Mouse (Mus musculus) forebrain, embryonic 12.5 days (tissue): ENCODE measurements around the gene Krt24. TPM values are rescaled to one million over a fixed set of nuclear protein-coding genes. Genes with fewer than 3 reads are reported as not detected.
A peak's percentile ranks its signal among the peaks of the same experiment; 100 is the strongest.
"Not testable (repeated sequence)": the region's sequence is repeated elsewhere in the genome, so short reads cannot be mapped to it uniquely, and the experiment has no call there.

Experiments used
- ATAC-seq: fragments of 200-750 bp; cut with Nextera tagmentation; 2 replicates; pipeline ENCODE4 v1.8.0; 2017; ENCODE audit warnings: moderate TSS enrichment; ENCODE audit not compliant: low FRiP score
- H3K27ac ChIP-seq: fragments of 300-500 bp; sonication (generic); 2 replicates; pipeline ENCODE4 v1.5.1; 2016; ENCODE audit warnings: mild to moderate bottlenecking
- H3K27me3 ChIP-seq: fragments of 300-500 bp; sonication (generic); 2 replicates; pipeline ENCODE4 v1.6.1; 2016; ENCODE audit warnings: mild to moderate bottlenecking
- H3K36me3 ChIP-seq: fragments of 300-500 bp; sonication (generic); replicated peaks from 2 replicates; pipeline ENCODE4 v1.6.1; 2016; ENCODE audit warnings: mild to moderate bottlenecking
- H3K4me1 ChIP-seq: fragments of 300-500 bp; sonication (generic); 2 replicates; pipeline ENCODE4 v1.6.1; 2016
- H3K4me2 ChIP-seq: fragments of 300-500 bp; sonication (generic); 2 replicates; pipeline ENCODE4 v1.6.1; 2016; ENCODE audit warnings: mild to moderate bottlenecking, moderate library complexity
- H3K4me3 ChIP-seq: fragments of 300-500 bp; sonication (generic); replicated peaks from 2 replicates; pipeline ENCODE4 v1.5.1; 2016; ENCODE audit warnings: mild to moderate bottlenecking
- H3K9ac ChIP-seq: fragments of 300-500 bp; sonication (generic); 2 replicates; pipeline ENCODE4 v1.6.1; 2016; ENCODE audit warnings: mild to moderate bottlenecking
- H3K9me3 ChIP-seq: fragments of 300-500 bp; sonication (generic); 2 replicates; pipeline ENCODE4 v1.6.1; 2016
- WGBS: fragments of 180-500 bp; shearing (Covaris S2); methylation state at CpG from one replicate; pipeline ENCODE4 v1.1.7; 2016; 5-methylcytosine and 5-hydroxymethylcytosine counted together
- polyA plus RNA-seq: library from polyadenylated mRNA; unstranded; fragments of >200 nt; fragmentation: Nextera tagmentation; extraction: Ambion mirVana; gene quantifications from 2 replicates; pipeline ENCODE4 v1.2.1, GENCODE M21; 2016

Krt24 gene
- polyA plus RNA-seq, 1 experiment from 2014 or later = not detected

DNA sequence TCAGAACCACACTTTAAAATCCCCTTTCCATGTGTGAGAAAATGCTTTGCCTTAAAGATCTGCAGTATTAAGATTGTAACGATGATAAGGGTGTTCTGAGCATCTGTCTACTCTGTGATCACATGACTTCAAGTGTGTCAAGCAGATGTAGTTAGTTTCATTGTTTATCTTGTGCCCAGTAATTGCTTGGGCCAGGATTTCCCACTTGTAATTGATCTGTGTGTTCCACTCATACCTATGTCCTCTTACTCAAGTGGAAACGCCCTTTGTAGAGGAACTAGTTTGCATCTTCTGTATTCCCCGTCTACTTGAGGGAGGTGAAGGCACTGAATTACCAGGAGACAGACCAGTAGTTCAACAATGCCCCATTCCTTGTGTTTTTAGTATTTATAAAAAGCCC, 34.4 kb downstream of the Krt24 start:
- Histone ChIP-seq H3K4me1 (no peaks in the 10 kb centered on the region), H3K4me3 (no peak overlapping the region), H3K27me3 (no peaks in the 10 kb centered on the region), H3K9ac (no peak overlapping the region), H3K36me3 (no peaks in the 10 kb centered on the region), H3K27ac (no peak overlapping the region), H3K9me3 (no peaks in the 10 kb centered on the region), H3K4me2 (no peak overlapping the region)
- 74% methylated on average over 3 of the region's 3 CpGs for WGBS
- no peak for ATAC-seq

DNA sequence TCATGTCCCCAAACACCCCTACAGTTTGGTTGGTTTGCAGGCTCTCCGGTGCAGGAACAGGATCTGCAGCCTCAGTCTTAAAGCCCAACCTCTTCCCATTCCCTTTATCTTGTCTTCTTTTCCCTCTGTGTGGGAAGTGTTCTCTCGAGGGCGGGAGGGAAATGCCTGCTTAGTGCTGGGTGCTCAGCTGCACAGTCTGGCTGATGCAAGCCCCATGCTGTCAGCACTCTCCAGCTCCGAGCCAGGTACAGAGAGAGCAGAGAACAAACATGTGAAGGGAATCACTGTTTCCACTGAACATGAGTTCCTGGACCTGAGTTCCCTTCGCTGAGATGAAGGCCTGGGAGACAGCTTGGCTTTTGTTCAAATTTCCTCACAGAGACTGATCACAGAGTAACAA, 34.8 kb downstream of the Krt24 start:
- no peak overlapping the region for H3K4me2 ChIP-seq
- WGBS = 70% methylated on average over 5 of the region's 5 CpGs
- no peak for ATAC-seq
- no peaks in the 10 kb centered on the region for H3K4me1 ChIP-seq
- H3K9me3 ChIP-seq = no peaks in the 10 kb centered on the region
- H3K27ac ChIP-seq = no peak overlapping the region
- no peak overlapping the region for H3K4me3 ChIP-seq
- H3K9ac ChIP-seq = no peak overlapping the region
- no peaks in the 10 kb centered on the region for H3K27me3 ChIP-seq
- H3K36me3 ChIP-seq = no peaks in the 10 kb centered on the region

DNA sequence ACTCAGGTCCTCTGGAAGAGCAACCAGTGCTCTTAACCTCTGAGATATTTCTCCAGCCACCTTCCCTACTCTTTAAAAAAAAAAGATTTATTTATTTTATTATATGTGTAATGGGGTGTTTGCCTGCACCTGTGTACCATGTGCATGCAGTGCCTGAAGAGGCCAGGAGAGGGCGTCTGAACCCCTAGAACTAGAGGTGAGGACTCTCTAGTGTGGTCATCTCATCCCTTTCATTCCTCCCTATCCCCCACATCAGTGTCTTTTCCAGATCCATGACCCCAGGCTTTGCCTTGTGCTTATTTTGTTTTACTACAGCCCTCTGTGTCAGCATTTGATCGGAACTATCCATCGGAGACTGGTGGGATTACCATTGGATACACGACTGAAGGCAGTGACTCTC, 35.9 kb downstream of the Krt24 start:
- no peak for ATAC-seq
- no peaks in the 10 kb centered on the region for H3K36me3 ChIP-seq
- H3K4me1 ChIP-seq = peaks cover 1% of the 10 kb centered on the region; the same call in 1 of the 2 replicates
- WGBS = 63% methylated on average over 4 of the region's 4 CpGs
- no peaks in the 10 kb centered on the region for H3K27me3 ChIP-seq
- no peak overlapping the region for H3K27ac ChIP-seq
- no peaks in the 10 kb centered on the region for H3K9me3 ChIP-seq
- no peak overlapping the region for H3K4me2 ChIP-seq
- no peak overlapping the region for H3K9ac ChIP-seq
- H3K4me3 ChIP-seq = no peak overlapping the region

DNA sequence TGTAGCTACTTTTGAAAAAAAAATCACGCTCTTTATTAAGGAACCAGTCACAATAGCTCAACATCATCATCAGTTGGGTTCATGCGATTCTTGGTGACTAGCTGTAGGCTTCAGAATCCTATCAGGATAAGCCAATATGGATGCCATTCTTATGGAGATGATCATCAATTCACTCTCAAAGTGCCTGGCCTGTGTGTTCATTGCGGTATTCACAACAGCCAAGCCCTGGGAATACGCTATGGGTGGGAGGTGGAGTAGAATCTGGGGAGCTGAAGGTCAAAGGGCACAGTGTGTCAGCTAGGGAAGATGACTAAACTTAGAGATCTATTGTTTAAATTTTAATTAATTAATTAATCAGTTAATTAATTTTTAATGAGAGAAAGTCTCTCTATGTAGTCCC, 37.1 kb downstream of the Krt24 start:
- Histone ChIP-seq H3K4me2 (no peak overlapping the region), H3K9ac (no peak overlapping the region), H3K27me3 (no peaks in the 10 kb centered on the region), H3K4me1 (peaks cover 7% of the 10 kb centered on the region; the same call in 1 of the 2 replicates), H3K9me3 (no peaks in the 10 kb centered on the region), H3K4me3 (no peak overlapping the region), H3K27ac (no peak overlapping the region), H3K36me3 (no peaks in the 10 kb centered on the region)
- ATAC-seq = no peak
- WGBS = 89% methylated on average over 4 of the region's 4 CpGs

DNA sequence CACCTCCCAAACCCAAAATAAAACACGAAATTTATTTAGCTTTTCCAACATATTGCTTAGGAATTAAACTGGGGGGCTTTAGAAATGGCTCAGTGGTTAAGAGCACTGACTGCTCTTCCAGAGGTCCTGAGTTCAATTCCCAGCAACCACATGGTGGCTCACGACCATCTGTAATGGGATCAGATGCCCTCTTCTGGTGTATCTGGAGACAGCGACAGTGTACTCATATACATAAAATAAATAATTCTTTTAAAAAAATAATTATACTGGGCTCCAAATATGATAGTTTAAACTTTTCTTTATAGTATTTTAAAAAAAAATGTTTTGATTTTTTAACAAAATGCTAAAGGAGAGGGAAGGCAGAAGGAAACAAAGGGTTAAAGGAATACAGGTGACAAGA, 40.5 kb downstream of the Krt24 start:
- not testable (repeated sequence) for H3K4me1 ChIP-seq, H3K27me3 ChIP-seq, ATAC-seq, H3K9ac ChIP-seq, H3K36me3 ChIP-seq, H3K9me3 ChIP-seq, H3K4me3 ChIP-seq, H3K4me2 ChIP-seq, H3K27ac ChIP-seq
- 48% methylated on average over 3 of the region's 3 CpGs for WGBS

DNA sequence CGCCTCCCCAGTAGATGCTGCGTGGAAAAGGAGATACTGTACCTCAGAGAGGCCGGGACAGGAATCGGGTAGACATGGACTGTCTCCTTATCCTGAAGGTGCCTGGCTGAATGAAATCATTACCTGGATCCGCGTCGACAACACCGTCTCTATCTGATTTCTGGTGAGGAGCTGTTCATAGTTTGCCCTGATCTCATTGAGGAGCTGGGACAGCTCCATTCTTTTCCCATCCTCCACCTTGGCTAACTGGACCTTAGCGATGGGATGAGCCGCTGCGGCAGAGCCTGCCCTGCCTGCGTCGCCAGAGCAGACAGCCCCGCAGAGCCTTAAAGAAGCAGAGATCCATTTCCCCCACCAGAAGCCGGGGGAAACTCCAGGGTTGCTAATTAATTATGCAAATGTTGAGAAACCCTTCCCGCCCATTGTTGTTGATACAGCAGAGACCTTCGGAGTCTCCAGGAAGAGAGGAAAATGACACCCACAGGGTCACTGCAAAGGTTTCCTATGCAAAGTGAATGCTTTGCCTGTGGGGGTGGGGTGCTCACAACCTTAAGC, 41.2 kb downstream of the Krt24 start, which contains the start of gene Krt222:
Gene Krt222, minus strand, starts transcription at position 266 of the 555 bp plus-strand sequence.
- H3K27ac ChIP-seq = no peak within 1 kb of the TSS
- H3K9me3 ChIP-seq = no peaks in the 10 kb centered on the region
- no peaks in the 10 kb centered on the region for H3K36me3 ChIP-seq
- peak within 1 kb of the TSS; percentile 32 for H3K4me3 ChIP-seq
- H3K4me2 ChIP-seq = peak within 1 kb of the TSS; percentile 50
- ATAC-seq = no peak
- 8% methylated on average over 17 of the region's 17 CpGs for WGBS
- peaks cover 7% of the 10 kb centered on the region; the same call in 1 of the 2 replicates for H3K4me1 ChIP-seq
- H3K27me3 ChIP-seq = no peaks in the 10 kb centered on the region
- H3K9ac ChIP-seq = peak within 1 kb of the TSS; percentile 59; the same call in 1 of the 2 replicates

DNA sequence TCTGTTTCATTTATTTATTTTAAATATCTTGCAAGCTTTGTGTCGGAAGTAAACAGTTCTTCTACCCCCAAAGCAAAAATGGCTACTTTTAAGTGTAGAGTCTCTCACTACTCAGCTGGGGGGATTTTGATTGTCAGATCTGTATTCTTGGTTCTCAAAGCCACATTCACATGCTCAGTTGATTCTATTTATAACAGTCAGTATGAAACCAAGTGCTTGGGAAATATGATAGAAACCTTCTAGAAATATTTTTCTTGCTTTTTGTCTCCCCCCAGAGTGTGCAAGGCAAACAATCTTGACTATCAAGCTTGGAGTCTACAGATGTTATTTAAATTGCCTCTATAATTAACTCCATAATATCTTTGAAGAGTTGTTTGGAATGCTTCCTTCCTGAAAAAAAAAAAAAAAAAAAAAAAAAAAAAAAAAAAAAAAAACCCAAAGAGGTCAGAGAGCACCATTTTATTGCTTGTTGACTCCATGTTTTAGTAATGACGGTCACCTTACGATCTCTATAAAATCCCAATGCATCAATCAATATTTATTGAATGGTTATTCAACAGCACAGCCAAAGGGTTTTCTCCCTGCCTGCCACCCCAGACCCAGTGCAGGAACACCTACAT, 41.8 kb downstream of the Krt24 start:
- Histone ChIP-seq H3K9ac (peak overlapping the region; percentile 59; the same call in 1 of the 2 replicates), H3K36me3 (no peaks in the 10 kb centered on the region)

DNA sequence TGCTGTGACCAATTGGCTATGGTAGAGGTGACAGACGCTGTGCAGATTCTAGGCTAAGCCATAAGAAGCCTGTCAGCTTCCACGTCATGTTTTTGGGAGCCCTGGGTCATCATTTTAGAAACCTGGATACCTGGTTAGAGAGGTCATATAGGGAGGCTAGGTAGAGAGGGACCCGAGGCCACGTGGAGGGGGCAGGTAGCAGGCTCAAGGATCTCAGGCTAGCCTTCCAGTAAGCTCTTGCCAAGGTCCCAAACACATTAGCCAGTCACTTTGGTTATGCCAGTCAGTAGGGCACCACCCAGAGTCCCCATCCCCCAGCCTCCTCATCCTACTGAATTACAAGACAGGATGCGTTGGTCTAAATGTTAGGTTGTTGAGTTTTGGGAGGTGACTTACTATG, 43.0 kb downstream of the Krt24 start:
- H3K36me3 ChIP-seq = no peaks in the 10 kb centered on the region
- peaks cover 7% of the 10 kb centered on the region; the same call in 1 of the 2 replicates for H3K4me1 ChIP-seq
- 75% methylated on average over 5 of the region's 5 CpGs for WGBS
- H3K9me3 ChIP-seq = no peaks in the 10 kb centered on the region
- H3K4me3 ChIP-seq = no peak overlapping the region
- no peaks in the 10 kb centered on the region for H3K27me3 ChIP-seq
- no peak overlapping the region for H3K27ac ChIP-seq
- no peak overlapping the region for H3K4me2 ChIP-seq
- no peak for ATAC-seq
- no peak overlapping the region for H3K9ac ChIP-seq

More for the DNA sequence above, 41.8 kb downstream of the Krt24 start:
- Histone ChIP-seq H3K9me3 (no peaks in the 10 kb centered on the region), H3K4me2 (peak overlapping the region; percentile 50), H3K27me3 (no peaks in the 10 kb centered on the region), H3K4me3 (peak overlapping the region; percentile 32), H3K27ac (no peak overlapping the region), H3K4me1 (peaks cover 7% of the 10 kb centered on the region; the same call in 1 of the 2 replicates)
- ATAC-seq = no peak
- WGBS = 71% methylated on average over 3 of the region's 3 CpGs

DNA sequence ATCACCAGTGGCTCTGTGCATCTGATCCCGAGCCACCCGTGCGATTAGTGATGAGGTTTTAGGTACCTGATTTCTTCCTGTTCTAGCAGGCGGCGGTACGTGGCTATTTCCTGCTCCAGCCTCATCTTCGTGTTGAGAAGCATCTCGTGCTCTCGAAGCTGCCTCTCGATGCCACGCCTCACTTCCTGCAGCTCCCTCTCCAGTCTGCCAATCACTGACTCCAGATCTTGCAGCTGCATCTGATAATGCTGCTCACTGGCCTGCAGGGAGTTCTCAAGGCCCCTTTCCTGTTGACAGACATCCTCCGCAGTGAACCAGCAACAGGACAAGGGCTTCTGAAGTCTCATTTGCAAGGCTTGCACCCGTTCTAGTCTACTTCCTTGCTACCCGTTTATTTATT, 46.6 kb downstream of the Krt24 start:
- H3K4me3 ChIP-seq = no peak overlapping the region
- ATAC-seq = no peak
- no peaks in the 10 kb centered on the region for H3K9me3 ChIP-seq
- H3K36me3 ChIP-seq = no peaks in the 10 kb centered on the region
- no peak overlapping the region for H3K4me2 ChIP-seq
- H3K27me3 ChIP-seq = no peaks in the 10 kb centered on the region
- no peak overlapping the region for H3K27ac ChIP-seq
- WGBS = 76% methylated on average over 14 of the region's 14 CpGs
- H3K4me1 ChIP-seq = no peaks in the 10 kb centered on the region
- H3K9ac ChIP-seq = no peak overlapping the region

DNA sequence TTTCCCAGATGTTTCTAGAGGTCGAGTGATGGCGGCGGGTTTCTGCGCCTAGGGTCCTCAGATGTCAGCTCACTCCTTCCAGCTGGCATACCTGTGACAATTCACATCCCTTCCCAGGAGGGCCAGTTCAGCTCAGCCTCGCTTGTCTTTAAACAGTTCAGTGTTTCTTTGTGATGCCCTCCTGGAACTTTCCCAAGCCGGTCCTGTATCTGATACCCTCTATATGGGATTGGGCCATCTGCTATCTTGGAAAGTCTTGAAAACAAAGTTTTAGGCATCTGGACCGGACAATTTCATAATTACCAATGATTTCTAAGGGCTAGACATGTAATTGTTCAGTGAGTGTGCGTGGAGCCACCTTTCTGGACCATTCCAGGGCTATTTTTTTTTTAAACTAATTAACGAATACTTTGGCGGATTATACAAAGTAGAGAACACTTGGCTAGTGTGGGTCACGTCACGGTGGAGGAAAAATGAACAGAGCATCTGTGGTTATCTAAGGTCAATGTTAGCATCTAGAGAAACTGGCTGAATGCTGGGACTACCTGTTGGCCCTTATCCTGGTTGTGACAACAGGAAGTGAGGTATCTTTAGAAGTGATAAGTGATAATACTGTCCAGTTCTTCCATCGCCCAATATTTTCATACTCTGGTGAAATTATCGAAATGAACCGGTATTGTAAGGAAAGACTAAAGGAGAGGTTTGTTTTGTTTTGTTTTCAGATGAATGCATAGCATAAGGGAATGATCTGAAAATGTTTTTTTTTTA, 53.8 kb downstream of the Krt24 start:
- Histone ChIP-seq H3K27ac (peak overlapping the region; percentile 100), H3K9ac (peak overlapping the region; percentile 99), H3K27me3 (no peaks in the 10 kb centered on the region), H3K9me3 (no peaks in the 10 kb centered on the region), H3K4me2 (peak overlapping the region; percentile 69), H3K4me1 (peaks cover 28% of the 10 kb centered on the region), H3K36me3 (peaks cover 15% of the 10 kb centered on the region), H3K4me3 (peak overlapping the region; percentile 88)
- ATAC-seq = peak; percentile 28; the same call in 1 of the 2 replicates
- 19% methylated on average over 15 of the region's 15 CpGs for WGBS

DNA sequence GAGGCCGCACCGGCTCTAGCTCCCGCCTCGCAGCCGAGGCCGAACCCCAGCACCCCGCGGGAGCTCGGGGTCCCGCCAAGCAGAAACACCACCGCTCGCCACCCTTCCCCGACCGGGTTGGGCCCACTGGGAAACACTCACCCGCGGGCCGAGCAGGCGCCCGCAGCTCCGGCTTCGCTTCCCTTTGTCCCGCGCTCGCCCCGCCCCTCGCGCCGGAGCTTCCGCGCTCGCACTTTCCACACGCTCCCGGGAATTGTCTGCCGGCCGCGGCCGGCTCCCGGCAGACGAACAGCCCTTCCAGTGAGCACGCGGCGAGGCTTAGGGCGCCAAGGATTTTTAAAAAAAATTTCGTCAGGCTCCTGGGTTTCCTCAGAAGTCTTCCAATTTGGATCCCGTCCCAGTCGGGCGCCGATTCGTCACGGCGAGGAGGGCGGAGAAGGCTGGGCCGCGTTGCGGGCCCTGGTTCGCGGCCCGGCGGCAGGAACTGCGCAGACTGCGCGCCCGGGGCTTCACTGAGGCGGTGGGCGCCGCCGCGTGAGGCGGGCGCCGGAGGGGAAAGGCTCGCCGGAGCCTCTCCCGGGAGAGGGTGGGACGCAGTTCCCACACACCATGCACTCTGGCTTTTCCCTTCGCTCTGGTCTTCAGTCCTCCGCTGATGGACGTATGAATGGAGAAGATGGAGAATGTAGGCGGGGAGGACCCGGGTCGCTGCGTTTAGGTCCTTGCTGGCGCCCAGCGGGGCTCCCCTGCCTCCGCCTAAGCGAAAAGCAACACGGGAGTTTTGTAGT, 54.6 kb downstream of the Krt24 start, which contains the start of gene Smarce1:
Gene Smarce1, minus strand, starts transcription at position 757 of the 788 bp plus-strand sequence.
- WGBS = under 1% methylated on average over 86 of the region's 87 CpGs
- peaks cover 28% of the 10 kb centered on the region for H3K4me1 ChIP-seq
- H3K27ac ChIP-seq = peak within 1 kb of the TSS; percentile 100
- H3K36me3 ChIP-seq = peaks cover 21% of the 10 kb centered on the region
- peak within 1 kb of the TSS; percentile 88 for H3K4me3 ChIP-seq
- H3K4me2 ChIP-seq = peak within 1 kb of the TSS; percentile 69
- H3K27me3 ChIP-seq = no peaks in the 10 kb centered on the region
- H3K9ac ChIP-seq = peak within 1 kb of the TSS; percentile 99
- H3K9me3 ChIP-seq = no peaks in the 10 kb centered on the region
- peak; percentile 89 for ATAC-seq
